Mouse (Mus musculus) hindbrain, postnatal 0 days (tissue): ENCODE results near the gene Tfpt. TPM values are rescaled to one million over a fixed set of nuclear protein-coding genes. Genes with fewer than 3 reads are reported as not detected.

Source experiments
- ATAC-seq: fragments of 200-750 bp; cut with Nextera tagmentation; 2 replicates; pipeline ENCODE4 v1.8.0; 2017; ENCODE audit warnings: mild to moderate bottlenecking, moderate TSS enrichment, moderate library complexity
- DNase-seq: peaks from one replicate; pipeline ENCODE4 v3.0.0-alpha.2; 2015; ENCODE audit warnings: low spot score
- H3K27ac ChIP-seq: fragments of 300-500 bp; sonication (generic); 2 replicates; pipeline ENCODE4 v1.5.1; 2014; ENCODE audit warnings: mild to moderate bottlenecking
- H3K27me3 ChIP-seq: fragments of 300-500 bp; sonication (generic); 2 replicates; pipeline ENCODE4 v1.6.1; 2014; ENCODE audit warnings: low read length, mixed read lengths; ENCODE audit not compliant: insufficient read depth
- H3K36me3 ChIP-seq: fragments of 300-500 bp; sonication (generic); 2 replicates; pipeline ENCODE4 v1.6.1; 2014; ENCODE audit warnings: low read length, mixed read lengths; ENCODE audit not compliant: insufficient read depth
- H3K4me1 ChIP-seq: fragments of 300-500 bp; sonication (generic); 2 replicates; pipeline ENCODE4 v1.6.1; 2014; ENCODE audit warnings: antibody characterized with exemption, low read length, mixed read lengths; ENCODE audit not compliant: insufficient read depth
- H3K4me2 ChIP-seq: fragments of 300-500 bp; sonication (generic); 2 replicates; pipeline ENCODE4 v1.6.1; 2014; ENCODE audit warnings: low read depth, mild to moderate bottlenecking, low read length, moderate library complexity, mixed read lengths
- H3K4me3 ChIP-seq: fragments of 300-500 bp; sonication (generic); 2 replicates; pipeline ENCODE4 v1.5.1; 2014; ENCODE audit warnings: low read length
- H3K9ac ChIP-seq: fragments of 300-500 bp; sonication (generic); replicated peaks from 2 replicates; pipeline ENCODE4 v1.6.1; 2014; ENCODE audit warnings: mild to moderate bottlenecking, low read length, moderate library complexity, mixed read lengths
- H3K9me3 ChIP-seq: fragments of 300-500 bp; sonication (generic); 2 replicates; pipeline ENCODE4 v1.6.1; 2016; ENCODE audit warnings: low read length, mixed read lengths
- CTCF ChIP-seq: IDR thresholded peaks from 2 replicates; pipeline ENCODE4 v1.5.1; 2016; ENCODE audit warnings: antibody characterized with exemption, control low read depth, low read depth
- WGBS: fragments of 180-500 bp; shearing (Covaris S2); extraction: QIAGEN DNeasy Blood & Tissue Kit; methylation state at CpG from one replicate; pipeline ENCODE4 v1.1.7; 2014; 5-methylcytosine and 5-hydroxymethylcytosine counted together
- polyA plus RNA-seq: library from polyadenylated mRNA; unstranded; fragments of >200 nt; fragmentation: Nextera tagmentation; extraction: Ambion mirVana; gene quantifications from 2 replicates; pipeline ENCODE4 v1.2.1, GENCODE M21; 2015
- total RNA-seq: library from RNA; depleted of rRNA; stranded (reverse); fragments of >200 nt; gene quantifications from 2 replicates; pipeline ENCODE4 v1.2.3, GENCODE M21; 2014; rRNA removed

Gene Tfpt
- 14.2 and 17.3 TPM in 2 replicates for total RNA-seq
- polyA plus RNA-seq: 31.4 and 35.9 TPM in 2 replicates

- peak; percentile 92 for ATAC-seq
- 2% methylated on average over 47 of the region's 47 CpGs for WGBS
- TF ChIP-seq CTCF: no peak
- H3K9me3 ChIP-seq: no peaks in the 10 kb centered on the region
- peaks cover 20% of the 10 kb centered on the region for H3K4me1 ChIP-seq
- peak within 1 kb of the TSS; percentile 54 for H3K4me3 ChIP-seq
- peaks cover 13% of the 10 kb centered on the region for H3K36me3 ChIP-seq
- H3K27me3 ChIP-seq: no peaks in the 10 kb centered on the region
- H3K4me2 ChIP-seq: peak within 1 kb of the TSS; percentile 98
- H3K9ac ChIP-seq: peak within 1 kb of the TSS; percentile 80
- peak; percentile 98 for DNase-seq
- H3K27ac ChIP-seq: peak within 1 kb of the TSS; percentile 91
These were observed at the start of gene Tfpt, which contains the start of gene Prpf31 for GRCm38 (mm10) chr7:3629543-3630477. Gene Tfpt, minus strand, starts transcription at chr7:3629929. Gene Prpf31, plus strand, starts transcription at chr7:3629985.

DNA sequence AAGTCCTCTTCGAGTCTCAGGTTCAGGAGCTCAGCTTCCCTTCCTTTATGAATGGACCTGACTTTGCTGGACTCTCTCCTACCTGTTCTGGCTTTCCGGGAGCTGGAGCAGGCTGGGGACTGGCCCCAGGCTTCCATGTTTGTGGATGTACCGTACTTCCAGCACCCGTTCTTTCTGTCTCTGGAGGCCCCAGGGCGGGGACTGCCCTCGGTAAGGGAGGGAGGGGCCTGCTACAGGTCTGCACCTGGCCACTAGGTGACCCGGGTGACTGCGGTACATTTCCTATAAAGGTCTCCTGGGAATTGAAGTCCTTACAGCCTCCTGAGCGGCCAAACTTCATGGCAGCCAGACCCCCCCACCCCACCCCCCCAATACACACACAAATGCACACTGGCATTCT lies 47.6 kb upstream of the Tfpt start, which contains the start of gene Tmc4:
Gene Tmc4 (minus strand): TSS at position 212 of the 400 bp plus-strand sequence.
- Histone ChIP-seq H3K27me3 (no peaks in the 10 kb centered on the region), H3K9ac (no peak within 1 kb of the TSS), H3K27ac (no peak within 1 kb of the TSS), H3K9me3 (no peaks in the 10 kb centered on the region), H3K4me3 (no peak within 1 kb of the TSS), H3K4me1 (no peaks in the 10 kb centered on the region), H3K4me2 (no peak within 1 kb of the TSS), H3K36me3 (peaks cover 18% of the 10 kb centered on the region; the same call in 1 of the 2 replicates)
- no peak for DNase-seq
- 56% methylated on average over 9 of the region's 9 CpGs for WGBS
- no peak for TF ChIP-seq CTCF
- ATAC-seq: no peak

DNA sequence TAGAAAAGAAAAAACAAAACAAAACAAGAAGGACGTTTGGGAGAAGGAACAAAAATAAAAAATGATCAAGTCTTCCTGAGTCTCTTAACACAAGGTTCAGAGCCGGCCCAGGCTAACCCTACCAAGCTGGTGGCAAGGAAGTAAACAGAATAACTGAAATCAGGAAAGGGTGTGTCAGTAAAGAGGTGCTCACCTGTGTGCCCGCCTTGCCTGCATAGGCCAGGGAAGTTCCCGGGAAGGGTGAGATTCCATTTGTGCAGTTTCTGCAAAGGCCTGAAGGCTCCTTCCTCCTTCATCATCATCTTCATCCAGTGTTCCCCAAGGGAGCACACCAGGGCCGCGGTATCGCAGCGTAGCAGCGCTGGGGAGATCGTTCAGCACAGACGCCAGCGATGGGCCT lies 46.6 kb upstream of the Tfpt start:
- no peak overlapping the region for H3K4me2 ChIP-seq
- H3K27me3 ChIP-seq: no peaks in the 10 kb centered on the region
- H3K36me3 ChIP-seq: peaks cover 14% of the 10 kb centered on the region; the same call in 1 of the 2 replicates
- ATAC-seq (no peak), DNase-seq (no peak)
- H3K4me3 ChIP-seq: no peak overlapping the region
- no peaks in the 10 kb centered on the region for H3K4me1 ChIP-seq
- no peak for TF ChIP-seq CTCF
- WGBS: 84% methylated on average over 12 of the region's 12 CpGs
- no peak overlapping the region for H3K9ac ChIP-seq
- H3K27ac ChIP-seq: no peak overlapping the region
- H3K9me3 ChIP-seq: no peaks in the 10 kb centered on the region

GRCm38 (mm10) chr7:3675228-3675548 lies 45.5 kb upstream of the Tfpt start:
- Histone ChIP-seq H3K4me2 (no peak overlapping the region), H3K4me3 (no peak overlapping the region), H3K27me3 (no peaks in the 10 kb centered on the region), H3K9ac (no peak overlapping the region), H3K36me3 (peaks cover 7% of the 10 kb centered on the region; the same call in 1 of the 2 replicates), H3K27ac (no peak overlapping the region), H3K9me3 (no peaks in the 10 kb centered on the region), H3K4me1 (no peaks in the 10 kb centered on the region)
- DNase-seq: no peak
- TF ChIP-seq CTCF: no peak
- 0 out of 2 replicates have a peak, but pooled peaks have one; percentile 10 for ATAC-seq
- WGBS: 81% methylated on average over 3 of the region's 3 CpGs

DNA sequence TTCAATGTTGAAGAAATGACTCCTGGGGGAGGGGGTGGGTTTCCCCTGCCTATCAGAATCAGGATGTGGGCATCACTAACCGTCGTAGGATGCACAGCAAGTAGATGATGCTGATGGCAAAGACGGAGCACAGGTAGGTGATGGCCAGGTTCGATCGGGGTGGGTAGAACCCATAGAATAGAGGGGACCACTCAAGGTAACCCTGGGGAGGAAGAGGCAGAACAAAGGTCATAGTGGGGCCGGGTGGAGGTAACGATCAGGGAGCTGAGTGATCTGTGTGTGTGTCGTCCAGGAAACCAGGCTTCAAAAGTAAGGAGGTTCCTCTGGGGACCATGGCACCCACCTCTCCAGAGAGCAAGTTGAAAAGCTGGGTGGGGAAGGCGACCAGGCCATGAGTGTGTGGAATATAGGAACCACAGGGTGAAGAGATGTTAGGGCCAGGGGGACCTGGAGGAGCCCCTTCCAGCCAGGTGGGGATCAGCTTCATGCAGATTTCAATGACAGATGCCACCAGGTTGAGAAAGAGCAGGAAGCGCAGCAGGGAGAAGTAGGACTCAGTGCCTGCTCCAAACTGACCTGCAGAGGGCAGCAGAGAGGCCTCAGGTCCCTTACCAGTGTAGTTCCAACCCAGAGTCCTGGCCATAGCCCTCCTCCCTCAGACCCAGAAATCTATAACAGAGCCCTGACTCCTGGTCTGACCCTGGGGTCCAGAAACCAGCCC lies 44.9 kb upstream of the Tfpt start:
- WGBS: 69% methylated on average over 10 of the region's 10 CpGs
- ATAC-seq (peak; percentile 90), DNase-seq (peak; percentile 90)
- Histone ChIP-seq H3K4me3 (no peak overlapping the region), H3K27ac (no peak overlapping the region), H3K4me1 (no peaks in the 10 kb centered on the region), H3K9ac (0 out of 2 replicates have a peak overlapping the region, but pooled peaks have one; percentile 9), H3K27me3 (no peaks in the 10 kb centered on the region), H3K4me2 (no peak overlapping the region), H3K36me3 (peaks cover 5% of the 10 kb centered on the region; the same call in 1 of the 2 replicates), H3K9me3 (no peaks in the 10 kb centered on the region)
- peak; percentile 95 for TF ChIP-seq CTCF

DNA sequence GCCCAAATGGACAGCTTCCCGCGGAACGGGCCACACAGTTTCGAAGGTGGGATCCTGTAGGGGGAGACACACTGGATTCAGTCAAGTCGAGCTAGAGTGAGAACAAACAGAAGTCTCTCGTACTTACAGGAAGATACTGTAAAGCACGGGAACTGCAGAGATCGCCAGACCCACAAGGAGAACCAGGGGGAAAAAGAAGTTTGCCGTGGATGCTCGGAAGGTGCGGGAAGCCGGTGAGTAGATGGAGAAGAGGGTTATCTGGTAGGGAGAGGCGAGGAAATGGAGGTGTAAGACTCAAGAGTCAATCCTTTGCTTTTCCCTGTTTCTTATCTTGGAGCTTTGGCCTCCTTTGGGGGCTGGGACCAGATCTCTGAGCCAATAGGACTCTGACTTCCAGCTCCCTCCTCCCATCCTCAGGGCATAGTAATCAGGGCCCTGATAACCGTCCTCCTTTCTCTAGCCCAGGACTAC lies 37.2 kb upstream of the Tfpt start:
- Histone ChIP-seq H3K36me3 (peaks cover 9% of the 10 kb centered on the region; the same call in 1 of the 2 replicates), H3K4me3 (no peak overlapping the region), H3K9me3 (no peaks in the 10 kb centered on the region), H3K4me1 (no peaks in the 10 kb centered on the region), H3K27ac (no peak overlapping the region), H3K4me2 (0 out of 2 replicates have a peak overlapping the region, but pooled peaks have one; percentile 13), H3K9ac (no peak overlapping the region), H3K27me3 (no peaks in the 10 kb centered on the region)
- ATAC-seq (no peak), DNase-seq (no peak)
- TF ChIP-seq CTCF: peak; percentile 25; the same call in 1 of the 2 replicates
- 29% methylated on average over 14 of the region's 14 CpGs for WGBS
